Mouse (Mus musculus) liver, adult 2 months (tissue): ENCODE results near the gene Cfap54. TPM values are rescaled to one million over a fixed set of nuclear protein-coding genes. Genes with fewer than 3 reads are reported as not detected.
A peak's percentile ranks its signal among the peaks of the same experiment; 100 is the strongest.

Experiments
- DNase-seq: peaks from one replicate; pipeline ENCODE4 v3.0.0-alpha.2; 2011; ENCODE audit warnings: low read depth, low spot score; ENCODE audit errors: extremely low read depth
- H3K27ac ChIP-seq: fragments of 200-500 bp; replicated peaks from 2 replicates; pipeline ENCODE4 v1.5.1; 2012; ENCODE audit warnings: low read depth, mild to moderate bottlenecking, control low read depth, inconsistent platforms, low read length; ENCODE audit not compliant: insufficient read depth
- H3K27me3 ChIP-seq: fragments of 200-500 bp; 2 replicates; pipeline ENCODE4 v1.6.1; 2012; ENCODE audit warnings: mild to moderate bottlenecking, moderate library complexity, low read length, inconsistent platforms; ENCODE audit not compliant: control insufficient read depth, insufficient read depth
- H3K36me3 ChIP-seq: fragments of 200-500 bp; 2 replicates; pipeline ENCODE4 v1.6.1; 2012; ENCODE audit warnings: low read length, inconsistent platforms; ENCODE audit not compliant: control insufficient read depth, insufficient read depth
- H3K4me1 ChIP-seq: fragments of 200-500 bp; 2 replicates; pipeline ENCODE4 v1.6.1; 2011; ENCODE audit warnings: low read length; ENCODE audit not compliant: control insufficient read depth, insufficient read depth
- H3K4me3 ChIP-seq: fragments of 200-500 bp; 2 replicates; pipeline ENCODE4 v1.5.1; 2011; ENCODE audit warnings: low read depth, mild to moderate bottlenecking, control low read depth, low read length, moderate library complexity; ENCODE audit not compliant: insufficient read depth
- H3K79me2 ChIP-seq: fragments of 200-500 bp; 2 replicates; pipeline ENCODE4 v1.6.1; 2012; ENCODE audit warnings: inconsistent platforms, mild to moderate bottlenecking, low read length, moderate library complexity; ENCODE audit not compliant: control insufficient read depth, insufficient read depth
- H3K9ac ChIP-seq: fragments of 200-500 bp; 2 replicates; pipeline ENCODE4 v1.6.1; 2012; ENCODE audit warnings: low read depth, mild to moderate bottlenecking, control low read depth, inconsistent platforms, low read length
- CTCF ChIP-seq: fragments of 200-500 bp; IDR thresholded peaks from 2 replicates; pipeline ENCODE4 v1.5.1; 2011; ENCODE audit warnings: low read depth, low read length, control low read depth
- POLR2A ChIP-seq: fragments of 200-500 bp; IDR thresholded peaks from 2 replicates; pipeline ENCODE4 v1.6.1; 2011; ENCODE audit warnings: low read length, control low read depth; ENCODE audit not compliant: insufficient read depth; ENCODE audit errors: extremely low read depth
- WGBS: fragments of 180-500 bp; shearing (Covaris S2); methylation state at CpG from one replicate; pipeline ENCODE4 v1.1.7; 2018; 5-methylcytosine and 5-hydroxymethylcytosine counted together
- polyA plus RNA-seq: library from polyadenylated mRNA; depleted of rRNA; stranded (reverse); fragments of >200 nt; gene quantifications from 2 replicates; pipeline ENCODE4 v1.2.3, GENCODE M21; 2012
- total RNA-seq: library from RNA; depleted of rRNA; stranded (reverse); fragments of >200 nt; gene quantifications from 2 replicates; pipeline ENCODE4 v1.2.3, GENCODE M21; 2014

The Cfap54 gene
- total and polyA plus RNA-seq, 2 experiments = 0.27 to 0.65 TPM

- Histone ChIP-seq H3K4me3 (no peak overlapping the region), H3K27me3 (no peaks in the 10 kb centered on the region), H3K36me3 (no peaks in the 10 kb centered on the region), H3K9ac (no peak overlapping the region), H3K79me2 (no peaks in the 10 kb centered on the region), H3K27ac (no peak overlapping the region), H3K4me1 (peaks cover 3% of the 10 kb centered on the region; the same call in 1 of the 2 replicates)
- TF ChIP-seq CTCF (no peak), POLR2A (no peak)
- WGBS = 82% methylated on average over 3 of the region's 3 CpGs
- DNase-seq = no peak
Measured at GRCm38 (mm10) chr10:93116636-93117035, 35.2 kb upstream of the Cfap54 start.

- no peaks in the 10 kb centered on the region for H3K79me2 ChIP-seq
- H3K9ac ChIP-seq = no peak overlapping the region
- no peak overlapping the region for H3K4me3 ChIP-seq
- no peak for DNase-seq
- no peaks in the 10 kb centered on the region for H3K36me3 ChIP-seq
- peaks cover 3% of the 10 kb centered on the region; the same call in 1 of the 2 replicates for H3K4me1 ChIP-seq
- 95% methylated on average over 1 of the region's 1 CpGs for WGBS
- no peak overlapping the region for H3K27ac ChIP-seq
- TF ChIP-seq CTCF = no peak
- TF ChIP-seq POLR2A = no peak
- no peaks in the 10 kb centered on the region for H3K27me3 ChIP-seq
Measured at GRCm38 (mm10) chr10:93115743-93116142, 34.3 kb upstream of the Cfap54 start.

- no peak overlapping the region for H3K27ac ChIP-seq
- TF ChIP-seq CTCF = no peak
- no peak for TF ChIP-seq POLR2A
- peaks cover 3% of the 10 kb centered on the region; the same call in 1 of the 2 replicates for H3K4me1 ChIP-seq
- 79% methylated on average over 1 of the region's 1 CpGs for WGBS
- H3K79me2 ChIP-seq = no peaks in the 10 kb centered on the region
- no peak overlapping the region for H3K4me3 ChIP-seq
- no peaks in the 10 kb centered on the region for H3K27me3 ChIP-seq
- H3K36me3 ChIP-seq = no peaks in the 10 kb centered on the region
- DNase-seq = no peak
- H3K9ac ChIP-seq = no peak overlapping the region
Measured at GRCm38 (mm10) chr10:93114782-93115181, 33.4 kb upstream of the Cfap54 start.

GRCm38 (mm10) chr10:93113968-93114367, 32.5 kb upstream of the Cfap54 start:
- Histone ChIP-seq H3K79me2 (no peaks in the 10 kb centered on the region), H3K27me3 (no peaks in the 10 kb centered on the region), H3K36me3 (no peaks in the 10 kb centered on the region), H3K4me1 (peaks cover 3% of the 10 kb centered on the region; the same call in 1 of the 2 replicates), H3K27ac (no peak overlapping the region), H3K9ac (no peak overlapping the region), H3K4me3 (no peak overlapping the region)
- WGBS = 94% methylated on average over 8 of the region's 8 CpGs
- no peak for DNase-seq
- TF ChIP-seq CTCF (no peak), POLR2A (no peak)

GRCm38 (mm10) chr10:93112021-93112420, 30.6 kb upstream of the Cfap54 start:
- no peaks in the 10 kb centered on the region for H3K36me3 ChIP-seq
- TF ChIP-seq CTCF = no peak
- no peak for TF ChIP-seq POLR2A
- H3K27ac ChIP-seq = peak overlapping the region; percentile 83
- H3K9ac ChIP-seq = no peak overlapping the region
- peaks cover 3% of the 10 kb centered on the region; the same call in 1 of the 2 replicates for H3K4me1 ChIP-seq
- no peaks in the 10 kb centered on the region for H3K79me2 ChIP-seq
- H3K27me3 ChIP-seq = no peaks in the 10 kb centered on the region
- DNase-seq = peak; percentile 95
- H3K4me3 ChIP-seq = no peak overlapping the region
- WGBS = 27% methylated on average over 6 of the region's 6 CpGs

- Histone ChIP-seq H3K27ac (peak overlapping the region; percentile 50), H3K36me3 (no peaks in the 10 kb centered on the region), H3K9ac (no peak overlapping the region), H3K27me3 (no peaks in the 10 kb centered on the region), H3K4me1 (peaks cover 3% of the 10 kb centered on the region; the same call in 1 of the 2 replicates), H3K79me2 (no peaks in the 10 kb centered on the region), H3K4me3 (no peak overlapping the region)
- TF ChIP-seq POLR2A = no peak
- no peak for TF ChIP-seq CTCF
- 8% methylated on average over 8 of the region's 8 CpGs for WGBS
- peak; percentile 97 for DNase-seq
Measured at GRCm38 (mm10) chr10:93111412-93111811, 30.0 kb upstream of the Cfap54 start.
